Mouse (Mus musculus) lung, postnatal 0 days (tissue): Measurements from ENCODE around the gene Krt86.

Experiments
- CTCF ChIP-seq: IDR thresholded peaks from 2 replicates; pipeline ENCODE4 v1.5.1; 2016; ENCODE audit warnings: antibody characterized with exemption, mild to moderate bottlenecking
- EP300 ChIP-seq: IDR thresholded peaks from 2 replicates; pipeline ENCODE4 v1.6.1; 2016; ENCODE audit warnings: antibody characterized with exemption, mild to moderate bottlenecking, control low read depth

- TF ChIP-seq EP300 (no peak), CTCF (no peak)
Measured at GRCm38 (mm10) chr15:101484939-101485338, 11.7 kb downstream of the Krt86 start.
